Mouse (Mus musculus) MEL (cell line): ENCODE results near the gene A530016L24Rik.

Experiments
- CTCF ChIP-seq, 3 experiments: IDR thresholded peaks in 2 of 3; conservative IDR thresholded peaks in 1 of 3; 2 replicates each; pipeline ENCODE4 v1.5.1; 2011 to 2012; ENCODE audit warnings: low read length in 3 of 3, low read depth in 2 of 3, mild to moderate bottlenecking in 2 of 3, improper control_type of control experiment in 1 of 3, inconsistent platforms in 1 of 3, mixed read lengths in 1 of 3, moderate library complexity in 1 of 3; ENCODE audit not compliant: control insufficient read depth in 1 of 3, insufficient read depth in 1 of 3, poor library complexity in 1 of 3, severe bottlenecking in 1 of 3
- NRF1 ChIP-seq: IDR thresholded peaks from 2 replicates; pipeline ENCODE4 v1.6.1; 2014; ENCODE audit warnings: low read depth, mild to moderate bottlenecking, inconsistent platforms, low read length, improper control_type of control experiment, moderate library complexity; ENCODE audit not compliant: poor library complexity, insufficient read depth, severe bottlenecking
- POLR2A ChIP-seq, 2 experiments: IDR thresholded peaks; 2 replicates each; pipeline ENCODE4 v1.6.1; 2011 to 2012; ENCODE audit warnings: low read length in 2 of 2, mild to moderate bottlenecking in 2 of 2, control low read depth in 1 of 2, improper control_type of control experiment in 1 of 2, low read depth in 1 of 2, moderate library complexity in 1 of 2; ENCODE audit not compliant: control insufficient read depth in 1 of 2, insufficient read depth in 1 of 2, poor library complexity in 1 of 2
- TCF12 ChIP-seq: IDR thresholded peaks from 2 replicates; pipeline ENCODE4 v1.6.1; 2014; ENCODE audit warnings: low read depth, mild to moderate bottlenecking, inconsistent platforms, low read length, improper control_type of control experiment, moderate library complexity

- TF ChIP-seq POLR2A (IDR thresholded peaks at IDR 0.05; ENCODE audit: control insufficient read depth in 1 of 2, insufficient read depth in 1 of 2, low read depth in 1 of 2, low read length in 2 of 2, poor library complexity in 1 of 2) (no peak), NRF1 (no peak), TCF12 (no peak), CTCF (IDR thresholded peaks at IDR 0.05 in 2 of 3, conservative IDR thresholded peaks at IDR 0.05 in 1 of 3; ENCODE audit: control insufficient read depth in 1 of 3, insufficient read depth in 1 of 3, low read depth in 2 of 3, low read length in 3 of 3, poor library complexity in 1 of 3, severe bottlenecking in 1 of 3) (no peak)
Observed at GRCm38 (mm10) chr12:112465928-112466327, 23.3 kb upstream of the A530016L24Rik start.
